Mouse (Mus musculus): ENCODE measurements around the gene Sirt6. TPM values are rescaled to one million over a fixed set of nuclear protein-coding genes. Genes with fewer than 3 reads are reported as not detected.
A peak's percentile ranks its signal among the peaks of the same experiment; 100 is the strongest.

The Sirt6 gene
- total RNA-seq, 2 experiments from 2014 or later: 28.0 to 29.3 TPM

DNA sequence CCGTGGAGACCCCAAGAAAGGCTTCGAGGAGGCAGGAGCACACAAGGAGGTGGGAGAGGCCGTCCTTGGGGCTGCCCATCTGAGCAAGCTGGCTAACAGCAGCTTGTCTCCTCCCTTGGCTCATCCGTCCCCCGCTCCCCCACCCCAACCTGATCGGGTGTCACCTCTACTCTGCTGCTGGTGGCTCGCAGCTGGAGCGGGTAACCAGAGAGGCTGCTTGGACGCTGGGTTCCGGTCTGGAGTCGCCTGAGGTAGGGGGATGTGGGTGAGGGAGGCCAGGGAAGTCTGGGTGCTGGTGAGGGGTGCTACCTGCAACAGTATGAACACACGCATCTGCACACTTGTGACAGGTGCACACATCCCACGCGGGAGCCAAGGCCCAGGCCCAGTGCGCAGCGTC is 793 bp upstream of the Sirt6 start, which contains the start of gene Ankrd24:
TSS of gene Ankrd24 (plus strand) at position 151 of the 400 bp plus-strand sequence.
- DNase-seq (ENCODE audit: extremely low spot score in 1 of 2, low spot score in 2 of 2): no peak
- intact Hi-C loops (cut with DNase I): loop anchor here (5.0 kb wide), 1 partner anchor 544 kb away; no protein-coding TSS in a partner anchor

DNA sequence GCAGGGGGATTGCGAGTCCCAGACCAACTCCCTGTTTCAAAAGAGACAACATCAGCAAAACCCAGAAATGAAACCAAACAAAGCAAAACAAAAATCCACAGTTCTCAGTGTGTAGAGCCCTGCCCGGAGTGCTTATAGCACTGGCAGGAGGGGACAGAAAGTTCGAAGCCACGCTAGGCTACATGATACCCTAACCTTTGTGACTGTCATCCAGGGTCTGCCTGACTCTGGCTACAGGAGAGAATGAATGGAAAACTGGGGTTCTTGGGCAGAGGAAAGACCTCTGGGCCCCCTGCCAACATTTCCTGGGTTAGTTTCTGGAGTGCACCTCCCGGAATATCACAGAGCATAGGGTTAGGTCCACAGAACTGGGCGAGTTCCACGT is 231 bp upstream of the Sirt6 start:
- intact Hi-C loops (cut with DNase I): loop anchor here (5.0 kb wide), 1 partner anchor 544 kb away; no protein-coding TSS in a partner anchor
- DNase-seq (ENCODE audit: extremely low spot score in 1 of 2, low spot score in 2 of 2): peak in 1 of 2 experiments; percentile 63

DNA sequence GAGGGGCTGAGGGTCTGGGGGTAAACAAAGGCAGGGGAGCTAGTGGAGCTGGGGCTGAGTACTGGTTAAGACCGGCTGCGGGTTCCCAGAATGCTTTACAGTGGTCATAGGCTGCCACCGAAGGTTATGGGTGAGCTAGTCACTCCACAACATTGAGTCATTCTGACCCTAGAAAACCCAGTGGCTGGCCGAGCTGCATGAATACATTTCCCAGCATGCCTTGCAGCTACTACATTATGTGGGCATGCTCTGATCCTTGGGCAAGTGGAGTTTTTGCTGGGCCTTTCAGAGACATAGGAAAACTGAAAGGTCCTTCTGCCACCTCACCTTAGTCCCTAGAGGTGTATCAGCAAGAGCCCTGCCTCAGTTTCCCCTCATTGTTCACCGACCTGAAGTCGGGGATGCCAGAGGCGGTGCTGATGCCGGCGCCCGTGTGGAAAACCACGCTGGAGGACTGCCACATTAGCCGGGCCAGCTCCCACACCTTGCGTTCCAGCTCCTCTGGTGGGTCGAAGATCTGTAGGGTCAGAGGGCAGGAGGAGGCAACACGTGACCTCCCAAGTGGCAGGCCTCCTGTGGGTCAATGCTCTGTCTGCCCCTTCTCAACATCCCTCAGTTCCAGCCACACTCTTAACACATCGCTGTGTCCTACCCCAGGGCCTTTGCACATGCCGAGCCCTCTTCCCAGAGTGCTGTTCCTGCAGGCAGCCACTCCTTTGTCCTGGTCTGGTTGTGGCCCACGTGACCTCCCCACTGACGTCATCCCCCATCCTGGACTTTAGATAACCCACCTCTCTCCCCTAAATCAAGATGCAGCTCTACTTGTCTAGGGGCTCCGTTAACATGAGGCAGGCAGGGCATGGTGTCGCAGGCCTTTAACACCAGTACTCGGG is 1.2 kb downstream of the Sirt6 start:
- intact Hi-C loops (cut with DNase I): loop anchor here (5.0 kb wide), 1 partner anchor 546 kb away; no protein-coding TSS in a partner anchor
- DNase-seq (ENCODE audit: extremely low spot score in 1 of 2, low spot score in 2 of 2): no peak

DNA sequence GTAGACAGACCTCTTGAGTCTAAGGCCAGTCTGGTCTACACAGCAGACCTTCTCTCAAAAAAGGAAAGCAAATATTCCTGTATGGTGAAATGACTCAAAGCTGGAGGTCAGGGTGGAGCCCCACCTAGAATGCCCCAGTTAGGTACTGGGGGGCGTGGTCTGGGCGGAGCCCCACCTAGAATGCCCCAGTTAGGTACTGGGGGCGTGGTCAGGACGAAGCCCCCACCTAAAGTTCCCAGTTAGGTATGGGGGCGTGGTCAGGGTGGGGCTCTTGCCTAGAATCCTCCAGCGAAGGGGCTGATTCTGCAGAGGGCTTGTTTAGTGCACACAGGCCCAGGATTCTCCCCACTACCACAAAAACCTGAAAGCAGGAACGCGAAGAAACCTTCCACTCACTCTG is 4.2 kb downstream of the Sirt6 start:
- DNase-seq (ENCODE audit: extremely low spot score in 1 of 2, low spot score in 2 of 2): no peak
- intact Hi-C loops (cut with DNase I): no loop called here

DNA sequence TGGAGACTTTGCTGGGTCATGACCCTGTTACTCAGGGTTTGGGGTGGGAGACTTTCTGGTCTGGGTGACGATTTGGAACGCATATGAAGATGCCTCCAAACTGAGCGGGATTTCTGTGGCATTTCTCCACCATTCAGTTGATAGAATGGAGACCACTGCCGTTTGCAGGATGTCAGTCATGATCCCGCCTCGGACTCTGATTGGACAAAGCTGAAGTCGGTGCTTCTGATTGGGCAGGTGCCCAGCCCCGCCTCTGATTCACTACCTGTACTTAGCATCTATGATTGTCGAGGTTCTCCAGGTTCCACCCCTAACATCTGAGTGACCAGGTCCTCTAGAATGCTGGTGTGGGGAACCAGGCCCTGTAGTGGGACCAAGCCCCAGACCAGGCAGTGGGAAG is 6.8 kb downstream of the Sirt6 start:
- intact Hi-C loops (cut with DNase I): no loop called here
- no peak for DNase-seq (ENCODE audit: extremely low spot score in 1 of 2, low spot score in 2 of 2)

DNA sequence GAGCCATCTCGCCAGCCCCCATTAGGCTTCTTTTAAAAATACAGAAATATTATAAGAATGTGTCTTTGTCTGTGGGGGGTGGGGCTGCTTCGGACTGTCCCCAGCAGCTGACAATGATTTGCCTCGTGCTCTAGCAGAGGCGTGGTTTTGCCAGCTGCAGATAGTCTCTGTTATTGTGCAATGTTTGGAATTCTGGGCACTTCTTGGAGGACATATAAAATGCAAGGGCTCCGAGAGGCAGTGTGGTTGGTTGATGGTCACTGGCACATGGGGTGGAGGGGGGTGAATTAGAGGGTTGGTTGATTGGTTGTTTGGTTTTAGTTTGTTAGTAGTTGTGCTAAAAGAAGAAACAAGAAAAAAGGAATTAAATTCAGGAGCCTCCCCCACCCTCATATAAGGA is 7.6 kb downstream of the Sirt6 start:
- intact Hi-C loops (cut with DNase I): no loop called here
- no peak for DNase-seq (ENCODE audit: extremely low spot score in 1 of 2, low spot score in 2 of 2)

DNA sequence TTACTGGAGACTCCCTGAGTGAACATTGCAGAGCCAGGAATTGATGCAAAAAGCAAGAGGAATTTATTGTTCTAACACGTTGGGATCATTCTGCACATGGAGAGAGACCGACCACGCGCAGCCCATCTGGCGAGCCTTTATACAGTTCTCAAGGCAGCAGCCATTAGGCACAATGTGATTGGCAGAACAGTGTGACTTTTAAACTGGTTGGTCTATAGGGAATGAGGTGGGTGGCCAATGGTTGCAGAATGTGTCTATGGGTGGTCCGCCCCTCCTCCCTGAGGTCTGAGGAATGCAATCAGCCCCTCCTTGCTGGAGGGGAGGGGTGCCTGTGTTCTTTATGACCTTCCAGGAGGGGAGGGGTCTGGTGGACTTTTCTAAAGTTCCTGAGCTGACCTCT is 12.1 kb downstream of the Sirt6 start:
- intact Hi-C loops (cut with DNase I): no loop called here

DNA sequence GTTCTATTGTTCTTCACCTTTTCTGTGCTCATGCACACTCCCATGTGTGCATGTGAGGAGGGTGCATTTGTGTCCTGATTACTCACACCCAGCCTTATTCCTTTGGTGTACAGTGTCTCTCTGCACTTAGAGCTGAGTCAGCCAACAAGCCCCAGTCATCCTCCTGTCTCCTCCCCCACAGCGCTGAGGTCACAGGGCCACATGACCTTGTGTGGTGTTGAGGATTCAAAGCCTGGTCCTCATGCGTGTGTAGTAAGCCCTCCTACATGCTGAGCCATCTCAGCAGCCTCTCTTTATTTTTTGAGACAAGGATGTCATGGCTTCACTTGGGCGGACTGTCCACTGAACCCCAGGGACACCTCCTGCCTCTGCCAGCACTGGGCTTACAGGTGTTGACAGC is 14.8 kb downstream of the Sirt6 start:
- intact Hi-C loops (cut with DNase I): no loop called here
- no peak for DNase-seq (ENCODE audit: extremely low spot score in 1 of 2, low spot score in 2 of 2)

More for the DNA sequence above, 12.1 kb downstream of the Sirt6 start:
- DNase-seq (ENCODE audit: extremely low spot score in 1 of 2, low spot score in 2 of 2): no peak

DNA sequence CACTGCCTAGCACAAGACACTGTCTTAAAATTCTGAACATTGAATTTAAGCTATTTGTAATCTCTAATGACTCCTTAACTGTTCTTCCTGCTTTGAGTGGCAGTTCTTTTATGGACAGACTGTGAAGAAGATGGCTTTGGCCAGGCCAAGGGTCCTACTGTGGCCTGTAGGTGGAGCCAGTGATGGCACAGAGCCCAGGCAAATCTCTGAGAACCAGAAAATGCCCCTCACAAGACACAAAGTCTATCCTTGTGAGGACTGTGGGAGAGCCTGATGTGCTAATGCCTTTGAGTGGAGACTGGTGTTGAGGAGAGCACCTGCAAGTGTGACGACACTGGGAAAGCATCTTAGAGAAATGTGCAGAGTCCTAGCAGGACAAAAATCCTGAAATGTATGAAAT is 19.3 kb downstream of the Sirt6 start:
- intact Hi-C loops (cut with DNase I): loop anchor here (10.0 kb wide), 1 partner anchor 54 kb away; the partner anchor contains the start of gene Aes
- no peak for DNase-seq (ENCODE audit: extremely low spot score in 1 of 2, low spot score in 2 of 2)

DNA sequence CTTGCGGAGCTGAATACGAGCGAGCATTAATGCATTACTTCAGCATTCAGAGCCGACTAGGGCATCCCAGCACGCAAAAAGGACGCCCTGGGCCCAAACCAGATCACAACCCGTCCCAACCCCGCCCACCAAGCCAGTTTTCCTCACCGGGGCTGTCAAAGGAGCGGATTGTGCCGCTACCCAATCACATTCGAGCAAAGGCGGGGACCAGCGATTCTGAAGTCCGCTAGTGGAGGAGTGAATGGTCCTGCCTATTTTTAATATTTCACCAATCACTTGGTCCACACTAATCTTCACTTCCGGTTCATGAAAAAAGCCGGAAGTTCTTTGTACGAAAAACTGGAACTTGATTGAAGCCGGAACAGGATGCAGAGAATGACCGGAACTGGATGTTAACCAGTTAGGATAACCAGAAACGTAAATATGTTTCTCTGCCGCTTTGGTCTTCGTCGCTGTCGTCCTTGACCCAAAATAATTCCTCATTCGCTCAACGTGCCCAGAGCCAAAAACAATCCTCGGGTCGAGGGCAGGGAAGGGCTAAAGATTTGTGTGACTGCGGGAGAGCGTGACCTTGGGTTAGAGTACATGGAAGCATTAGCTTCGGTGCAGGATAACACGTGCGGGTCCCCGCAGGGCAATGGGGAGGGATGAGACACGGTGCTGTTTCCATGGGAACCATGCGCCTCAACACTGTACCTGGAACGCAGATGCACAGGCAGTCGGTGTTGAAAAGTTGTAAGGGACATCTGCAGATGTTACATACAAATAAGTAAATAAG is 21.4 kb downstream of the Sirt6 start, which contains the start of gene BC025920:
TSS of gene BC025920 (plus strand) at position 297 of the 778 bp plus-strand sequence.
- peak; percentile 96 to 97 for DNase-seq (ENCODE audit: extremely low spot score in 1 of 2, low spot score in 2 of 2)
- intact Hi-C loops (cut with DNase I): loop anchor here (2.0 to 10.0 kb wide), 2 partner anchors 51 to 103 kb away; partner anchors contain the start of gene Aes

DNA sequence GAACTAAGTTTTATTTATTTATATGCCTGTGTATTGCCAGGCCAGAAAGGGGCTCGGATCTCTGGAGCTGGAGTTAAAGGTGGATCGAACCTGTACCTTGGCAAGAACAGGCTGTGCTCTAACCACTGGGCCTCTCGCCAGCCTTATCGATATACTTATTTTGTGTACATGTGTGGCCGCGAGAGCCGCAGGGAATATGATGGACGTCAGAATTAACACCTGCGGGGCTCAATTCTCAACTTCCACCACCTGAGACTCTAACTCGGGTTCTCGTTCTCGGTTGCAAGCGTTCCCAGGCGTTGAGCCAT is 22.0 kb downstream of the Sirt6 start:
- no peak for DNase-seq (ENCODE audit: extremely low spot score in 1 of 2, low spot score in 2 of 2)
- intact Hi-C loops (cut with DNase I): loop anchor here (2.0 to 10.0 kb wide), 2 partner anchors 51 to 103 kb away; partner anchors contain the start of gene Aes

DNA sequence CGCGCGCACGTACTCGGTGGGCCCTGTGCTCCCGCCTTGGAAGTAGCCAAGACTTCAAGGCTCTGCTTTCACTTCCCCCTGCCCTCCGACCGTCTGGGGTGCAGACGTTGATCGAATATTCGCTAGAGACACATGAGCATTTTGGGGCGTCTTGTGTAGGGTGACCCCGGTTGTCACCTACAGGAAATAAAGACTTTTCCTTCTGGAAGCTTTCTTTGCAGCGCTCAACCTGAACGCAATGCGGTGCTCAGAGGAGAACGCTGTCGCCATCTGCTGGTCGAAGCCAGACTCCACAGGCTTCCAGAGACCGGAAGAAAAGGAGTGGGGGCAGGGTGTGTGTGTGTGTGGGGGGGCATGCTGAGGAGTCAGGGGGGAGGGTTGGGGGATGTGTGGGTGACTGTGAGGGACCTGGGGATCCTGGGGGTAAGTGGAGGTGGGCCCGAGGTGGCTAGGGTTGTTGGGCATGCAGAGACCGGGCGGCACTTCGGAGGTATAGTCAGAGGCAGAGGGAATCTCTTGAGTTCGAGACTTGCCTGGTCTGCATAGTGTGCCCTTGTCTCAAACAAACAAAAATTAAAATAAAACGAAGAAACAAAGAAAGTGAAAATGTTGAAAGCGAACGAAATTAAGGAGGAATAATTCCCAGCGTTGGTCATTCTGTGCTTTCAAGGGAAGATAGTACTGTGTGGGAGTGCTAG is 22.5 kb downstream of the Sirt6 start:
- intact Hi-C loops (cut with DNase I): loop anchor here (2.0 to 10.0 kb wide), 2 partner anchors 50 to 102 kb away; partner anchors contain the start of gene Aes
- DNase-seq (ENCODE audit: extremely low spot score in 1 of 2, low spot score in 2 of 2): peak; percentile 86 to 90

DNA sequence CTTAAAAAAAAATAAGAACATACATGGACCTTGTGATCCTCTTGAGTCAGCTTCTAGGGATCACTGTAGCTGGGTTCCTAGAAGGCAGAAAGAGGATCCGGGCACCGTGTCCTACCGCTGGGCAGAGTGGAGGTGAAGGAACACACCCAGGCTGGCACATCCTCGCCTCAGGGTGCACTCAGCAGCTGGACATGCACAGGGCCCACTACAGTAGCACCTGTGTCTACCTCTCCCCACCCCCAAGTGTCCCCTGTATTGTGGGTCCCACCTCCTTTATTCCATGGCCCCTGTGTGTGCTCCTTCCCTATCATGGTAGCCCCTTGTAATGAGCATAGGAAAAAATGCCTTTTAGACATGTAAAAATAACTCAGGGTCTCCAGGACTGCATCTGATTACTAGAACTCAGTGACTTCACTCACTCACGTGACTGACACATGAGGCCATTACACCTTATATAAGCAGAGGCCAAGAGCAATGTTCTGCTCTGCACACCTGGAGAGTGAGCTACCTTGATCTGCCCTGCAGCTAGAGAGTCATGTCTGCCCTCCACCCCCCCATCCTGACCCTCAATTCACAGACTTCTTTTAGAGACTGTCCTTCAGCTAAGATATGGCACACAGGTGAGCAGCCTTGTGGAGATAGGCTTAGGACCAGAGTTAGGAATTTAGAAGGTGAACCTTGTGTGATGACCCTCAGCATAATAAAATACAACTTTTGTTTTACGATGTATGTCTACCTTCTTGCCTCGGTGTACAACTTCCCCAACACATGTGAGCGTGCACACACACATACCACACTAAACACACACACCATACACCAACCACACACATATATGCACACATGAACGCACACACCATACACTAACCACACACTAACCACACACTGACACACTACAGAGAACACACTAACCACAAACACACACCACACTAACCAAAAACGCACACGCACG is 23.3 kb downstream of the Sirt6 start:
- DNase-seq (ENCODE audit: extremely low spot score in 1 of 2, low spot score in 2 of 2): no peak
- intact Hi-C loops (cut with DNase I): loop anchor here (2.0 to 10.0 kb wide), 2 partner anchors 49 to 101 kb away; partner anchors contain the start of gene Aes

DNA sequence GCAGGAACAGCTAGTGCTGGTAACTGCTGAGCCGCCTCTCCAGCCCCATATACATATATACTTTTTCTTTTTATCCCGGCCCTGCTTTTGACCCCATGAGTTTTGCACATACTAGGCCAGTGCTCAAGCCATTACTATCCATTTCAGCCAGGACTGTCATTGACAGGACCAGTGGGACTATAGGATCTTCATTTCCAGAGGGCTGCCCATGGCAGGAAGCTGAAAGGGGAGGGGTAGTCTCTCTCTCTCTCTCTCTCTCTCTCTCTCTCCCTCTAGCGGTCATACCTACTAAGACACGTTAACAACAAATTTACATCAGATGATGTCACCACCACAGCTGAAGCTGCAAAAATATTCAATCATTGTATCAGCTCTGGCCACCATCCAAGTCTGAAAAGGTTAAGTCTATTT is 24.9 kb downstream of the Sirt6 start:
- intact Hi-C loops (cut with DNase I): loop anchor here (10.0 kb wide), 1 partner anchor 48 kb away; the partner anchor contains the start of gene Aes

DNA sequence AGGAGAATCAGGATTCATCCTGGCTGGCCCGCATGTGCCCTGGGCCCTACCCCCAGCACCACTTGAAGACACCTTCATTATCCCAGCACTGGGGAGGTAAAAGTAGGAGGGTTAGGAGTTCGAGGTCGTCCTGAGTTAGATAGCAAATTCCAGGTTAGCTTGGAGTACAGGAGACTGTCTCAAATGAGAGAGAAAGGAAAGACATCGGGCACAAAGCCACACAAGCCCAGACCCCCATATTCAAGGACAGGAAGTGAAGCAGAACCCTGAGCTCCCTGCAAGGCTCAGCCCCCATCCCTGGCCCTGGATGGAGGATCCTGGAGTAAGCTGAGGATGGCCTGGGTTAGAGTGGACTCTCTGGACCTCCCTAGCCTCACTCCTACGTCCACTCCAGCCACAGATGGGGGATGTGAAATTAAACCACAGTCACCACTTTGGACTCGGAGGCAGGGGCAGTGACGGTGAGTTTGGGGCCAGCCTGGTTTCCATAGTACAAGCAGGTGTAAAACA is 26.1 kb downstream of the Sirt6 start:
- DNase-seq (ENCODE audit: extremely low spot score in 1 of 2, low spot score in 2 of 2): no peak
- intact Hi-C loops (cut with DNase I): loop anchor here (10.0 kb wide), 1 partner anchor 47 kb away; the partner anchor contains the start of gene Aes

More for the DNA sequence above, 24.9 kb downstream of the Sirt6 start:
- no peak for DNase-seq (ENCODE audit: extremely low spot score in 1 of 2, low spot score in 2 of 2)

DNA sequence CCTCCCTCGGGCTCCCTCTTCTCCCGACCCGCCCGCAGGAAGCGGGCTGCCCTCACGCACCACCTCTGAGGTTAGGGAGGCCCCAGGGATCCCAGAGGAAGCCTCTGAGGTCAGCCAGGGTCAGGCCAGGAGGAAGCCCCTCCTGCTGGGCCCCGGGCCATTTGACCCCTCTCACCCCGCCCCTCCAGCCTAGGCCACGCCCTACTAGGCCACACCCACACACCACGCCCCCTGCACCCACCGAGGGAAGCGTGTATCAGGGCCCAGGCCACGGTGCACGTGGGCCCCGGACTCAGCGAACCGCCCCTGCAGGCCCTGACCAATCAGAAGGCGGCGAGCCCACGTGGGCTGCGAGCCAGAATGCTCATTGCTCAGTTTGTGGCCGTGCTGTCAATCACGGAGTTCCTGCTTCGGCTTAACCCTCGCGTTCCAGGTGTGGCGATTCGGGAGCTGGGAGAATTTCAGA is 26.8 kb downstream of the Sirt6 start, which contains the start of gene Tle6:
TSS of gene Tle6 (minus strand) at position 336 of the 466 bp plus-strand sequence.
- DNase-seq (ENCODE audit: extremely low spot score in 1 of 2, low spot score in 2 of 2): peak; percentile 93 to 96
- intact Hi-C loops (cut with DNase I): loop anchor here (10.0 kb wide), 1 partner anchor 46 kb away; the partner anchor contains the start of gene Aes

DNA sequence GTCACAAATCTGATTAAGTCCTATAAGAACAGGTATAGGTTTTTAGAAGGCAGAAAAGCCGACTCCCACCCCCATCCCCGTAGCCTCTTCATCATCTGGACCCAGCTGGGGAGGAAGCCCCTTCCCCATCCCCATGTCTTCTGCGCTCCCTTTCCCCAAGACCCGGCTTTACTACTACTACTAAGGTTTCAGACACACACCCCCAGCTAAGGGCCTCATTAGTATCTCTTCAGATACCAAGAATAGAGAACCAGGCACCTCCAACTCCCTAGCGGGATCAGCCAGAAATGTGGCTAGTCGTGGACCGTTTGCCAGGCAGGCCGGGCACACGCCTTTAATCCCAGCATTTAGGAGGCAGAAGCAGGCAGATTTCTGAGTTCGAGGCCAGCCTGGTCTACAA is 27.5 kb downstream of the Sirt6 start:
- intact Hi-C loops (cut with DNase I): loop anchor here (10.0 kb wide), 1 partner anchor 45 kb away; the partner anchor contains the start of gene Aes
- no peak for DNase-seq (ENCODE audit: extremely low spot score in 1 of 2, low spot score in 2 of 2)
